Mouse (Mus musculus): ENCODE data around the gene Zbtb42.

Gene Zbtb42

DNA sequence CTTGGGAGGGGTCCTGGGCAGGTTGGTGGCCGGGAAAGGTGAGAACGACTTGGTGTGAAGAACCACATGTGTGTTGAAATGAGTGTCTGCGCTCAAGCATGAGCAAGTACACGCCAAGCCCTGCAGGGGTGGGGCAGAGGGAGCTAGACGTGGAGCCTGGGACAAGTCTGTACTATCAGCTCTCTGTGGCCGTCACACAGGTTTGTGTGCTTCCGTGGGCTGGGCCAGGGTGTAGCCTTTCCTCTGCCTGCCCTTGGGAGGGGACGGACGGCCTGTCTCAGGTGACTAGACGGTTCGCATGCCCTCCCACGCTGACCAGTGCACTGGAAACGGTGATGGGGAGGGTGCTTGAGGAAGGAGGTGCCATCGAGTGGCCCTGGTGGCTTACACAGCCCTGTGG, 52.2 kb downstream of the Zbtb42 start:
- DNase-seq (ENCODE audit: low read depth), result no peak

Measured in NIH3T3 (cell line).